Mouse (Mus musculus) myocyte (in vitro differentiated cells): ENCODE results near the gene Ccl21b. TPM values are rescaled to one million over a fixed set of nuclear protein-coding genes. Genes with fewer than 3 reads are reported as not detected.
"Not testable (repeated sequence)": the region's sequence is repeated elsewhere in the genome, so short reads cannot be mapped to it uniquely, and the experiment has no call there.

Experiments used
- H3K27me3 ChIP-seq: one replicate; pipeline ENCODE4 v1.6.1; 2011; ENCODE audit not compliant: control insufficient read depth, insufficient read depth, insufficient read length
- H3K36me3 ChIP-seq: one replicate; pipeline ENCODE4 v1.6.1; 2011; ENCODE audit not compliant: control insufficient read depth, insufficient read depth
- H3K4me2 ChIP-seq: one replicate; pipeline ENCODE4 v1.6.1; 2011; ENCODE audit warnings: low read depth, control low read depth
- H3K4me3 ChIP-seq: one replicate; pipeline ENCODE4 v1.5.1; 2011; ENCODE audit warnings: mild to moderate bottlenecking, control low read depth, moderate library complexity
- H3K79me2 ChIP-seq: one replicate; pipeline ENCODE4 v1.6.1; 2011; ENCODE audit not compliant: control insufficient read depth, insufficient read depth
- H3ac ChIP-seq: one replicate; pipeline ENCODE4 v1.6.1; 2011; ENCODE audit not compliant: control insufficient read depth, insufficient read length
- polyA plus RNA-seq: library from polyadenylated mRNA; unstranded; fragments of >200 nt; fragmentation: generic; extraction: Trizol; gene quantifications from one replicate; pipeline ENCODE4 v1.2.1, GENCODE M21; 2012; ENCODE audit warnings: missing spikeins

Ccl21b gene
- not detected for polyA plus RNA-seq

GRCm38 (mm10) chr4:42255467-42255866 is at the start of gene Ccl21b:
Gene Ccl21b (plus strand): TSS chr4:42255767.
- not testable (repeated sequence) for H3ac ChIP-seq, H3K79me2 ChIP-seq, H3K36me3 ChIP-seq, H3K27me3 ChIP-seq, H3K4me3 ChIP-seq, H3K4me2 ChIP-seq

GRCm38 (mm10) chr4:42240339-42240738 is 15.2 kb upstream of the Ccl21b start, which contains the start of gene Gm10600:
Gene Gm10600 (plus strand): TSS chr4:42240639.
- not testable (repeated sequence) for H3K36me3 ChIP-seq, H3K79me2 ChIP-seq, H3ac ChIP-seq, H3K4me3 ChIP-seq, H3K27me3 ChIP-seq, H3K4me2 ChIP-seq

GRCm38 (mm10) chr4:42293967-42294366 is 38.4 kb downstream of the Ccl21b start, which contains the start of gene Gm21953:
Gene Gm21953 (plus strand): TSS chr4:42294267.
- H3K4me2 ChIP-seq, H3K4me3 ChIP-seq, H3ac ChIP-seq, H3K36me3 ChIP-seq, H3K79me2 ChIP-seq, H3K27me3 ChIP-seq: not testable (repeated sequence)

Other genes with a start within 250 kb of the Ccl21b start
- gene Gm21093, start 221.0 kb upstream of the Ccl21b start, polyA plus RNA-seq, result not detected
- gene Gm3893, start 164.6 kb upstream of the Ccl21b start, polyA plus RNA-seq, result not detected
- not detected for gene Gm13304, start 140.9 kb upstream of the Ccl21b start, polyA plus RNA-seq
- not detected for gene Gm13306, start 102.3 kb upstream of the Ccl21b start, polyA plus RNA-seq
- gene Gm13305, start 87.2 kb upstream of the Ccl21b start, polyA plus RNA-seq, result not detected
- not detected for gene Gm10600, start 15.1 kb upstream of the Ccl21b start, polyA plus RNA-seq
- not detected for gene Gm21953, start 38.5 kb downstream of the Ccl21b start, polyA plus RNA-seq
- not detected for gene Fam205a3, start 62.6 kb downstream of the Ccl21b start, polyA plus RNA-seq
- not detected for gene Gm21586, start 183.6 kb downstream of the Ccl21b start, polyA plus RNA-seq
- not detected for gene Gm2163, start 211.0 kb downstream of the Ccl21b start, polyA plus RNA-seq